Mouse (Mus musculus) embryonic facial prominence, embryonic 12.5 days (tissue): ENCODE data around the gene Btbd3. TPM values are rescaled to one million over a fixed set of nuclear protein-coding genes. Genes with fewer than 3 reads are reported as not detected.

Experiments
- ATAC-seq: fragments of 200-750 bp; cut with Nextera tagmentation; 2 replicates; pipeline ENCODE4 v1.8.0; 2017; ENCODE audit not compliant: insufficient number of reproducible peaks, insufficient read depth, low FRiP score, low TSS enrichment
- H3K27ac ChIP-seq: fragments of 300-500 bp; sonication (generic); 2 replicates; pipeline ENCODE4 v1.5.1; 2016; ENCODE audit warnings: mild to moderate bottlenecking
- H3K27me3 ChIP-seq: fragments of 300-500 bp; sonication (generic); 2 replicates; pipeline ENCODE4 v1.6.1; 2016; ENCODE audit warnings: mild to moderate bottlenecking, moderate library complexity
- H3K36me3 ChIP-seq: fragments of 300-500 bp; sonication (generic); 2 replicates; pipeline ENCODE4 v1.6.1; 2016; ENCODE audit warnings: mild to moderate bottlenecking
- H3K4me1 ChIP-seq: fragments of 300-500 bp; sonication (generic); 2 replicates; pipeline ENCODE4 v1.6.1; 2016
- H3K4me2 ChIP-seq: fragments of 300-500 bp; sonication (generic); replicated peaks from 2 replicates; pipeline ENCODE4 v1.6.1; 2016; ENCODE audit warnings: mild to moderate bottlenecking, moderate library complexity
- H3K4me3 ChIP-seq: fragments of 300-500 bp; sonication (generic); 2 replicates; pipeline ENCODE4 v1.5.1; 2016; ENCODE audit warnings: mild to moderate bottlenecking
- H3K9ac ChIP-seq: fragments of 300-500 bp; sonication (generic); 2 replicates; pipeline ENCODE4 v1.6.1; 2016; ENCODE audit warnings: mild to moderate bottlenecking, moderate library complexity
- H3K9me3 ChIP-seq: fragments of 300-500 bp; sonication (generic); 2 replicates; pipeline ENCODE4 v1.6.1; 2016; ENCODE audit warnings: mild to moderate bottlenecking, moderate library complexity
- WGBS: fragments of 180-500 bp; shearing (Covaris S2); methylation state at CpG from one replicate; pipeline ENCODE4 v1.1.7; 2016; 5-methylcytosine and 5-hydroxymethylcytosine counted together
- polyA plus RNA-seq: library from polyadenylated mRNA; unstranded; fragments of >200 nt; fragmentation: Nextera tagmentation; extraction: Ambion mirVana; gene quantifications from 2 replicates; pipeline ENCODE4 v1.2.1, GENCODE M21; 2016

The Btbd3 gene
- polyA plus RNA-seq, 1 experiment from 2014 or later: 16.9 TPM

DNA sequence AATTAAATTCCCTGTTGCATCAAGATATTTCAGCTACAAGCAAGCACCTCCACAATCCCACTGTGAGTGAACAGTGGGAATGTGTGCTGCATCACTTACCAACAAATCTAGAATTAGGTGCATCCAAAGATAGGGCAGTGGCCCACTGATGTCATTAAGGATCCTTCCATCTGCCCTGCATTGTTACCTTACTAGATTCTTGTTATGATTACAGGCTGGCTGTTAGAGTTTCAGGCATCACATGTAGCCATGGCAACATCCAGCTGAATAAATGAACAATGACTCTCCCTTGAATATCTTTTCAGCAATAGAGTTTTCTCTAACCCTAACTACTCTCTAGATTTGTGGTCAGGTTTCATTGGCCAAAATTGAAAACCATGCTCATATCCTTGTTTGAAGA is 150.3 kb downstream of the Btbd3 start:
- Histone ChIP-seq H3K36me3 (no peaks in the 10 kb centered on the region), H3K27ac (no peak overlapping the region), H3K9ac (no peak overlapping the region), H3K4me3 (no peak overlapping the region), H3K9me3 (no peaks in the 10 kb centered on the region), H3K4me2 (no peak overlapping the region), H3K27me3 (no peaks in the 10 kb centered on the region), H3K4me1 (peaks cover 11% of the 10 kb centered on the region)
- no peak for ATAC-seq

GRCm38 (mm10) chr2:138412537-138412936 is 156.2 kb downstream of the Btbd3 start:
- Histone ChIP-seq H3K9me3 (no peaks in the 10 kb centered on the region), H3K27ac (peak overlapping the region; percentile 69; the same call in 1 of the 2 replicates), H3K4me1 (peaks cover 8% of the 10 kb centered on the region; the same call in 1 of the 2 replicates), H3K4me3 (no peak overlapping the region), H3K4me2 (no peak overlapping the region), H3K27me3 (no peaks in the 10 kb centered on the region), H3K9ac (no peak overlapping the region), H3K36me3 (no peaks in the 10 kb centered on the region)
- ATAC-seq: no peak
- 13% methylated on average over 5 of the region's 5 CpGs for WGBS

DNA sequence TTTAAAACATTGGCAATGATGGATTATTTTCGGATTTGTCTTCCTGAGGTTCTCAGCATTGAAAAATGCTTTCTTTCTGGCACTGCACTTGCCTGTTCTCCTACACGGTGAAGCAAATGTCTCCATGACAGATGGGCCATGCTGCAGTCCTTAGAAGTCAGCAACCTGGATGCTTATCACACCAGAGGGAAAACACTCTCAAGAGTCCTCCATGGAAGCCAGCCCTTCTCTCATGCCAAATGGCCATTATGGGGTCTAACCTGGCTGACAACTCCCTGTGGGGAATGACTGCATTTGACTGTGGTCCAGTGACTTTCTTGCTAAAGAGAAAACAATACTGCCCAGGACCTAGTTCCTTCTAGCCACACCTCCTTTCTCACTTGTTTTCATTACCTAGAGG is 166.0 kb downstream of the Btbd3 start:
- Histone ChIP-seq H3K4me1 (no peaks in the 10 kb centered on the region), H3K36me3 (no peaks in the 10 kb centered on the region), H3K9me3 (no peaks in the 10 kb centered on the region), H3K4me3 (no peak overlapping the region), H3K27me3 (no peaks in the 10 kb centered on the region), H3K9ac (no peak overlapping the region), H3K4me2 (no peak overlapping the region), H3K27ac (no peak overlapping the region)
- whole genome bisulfite sequencing: 81% methylated on average over 2 of the region's 2 CpGs
- no peak; the same call in 1 of the 2 replicates for ATAC-seq

- no peak for ATAC-seq
- 40% methylated on average over 2 of the region's 2 CpGs for WGBS
- H3K27ac ChIP-seq: no peak overlapping the region
These were observed 175.6 kb downstream of the Btbd3 start for GRCm38 (mm10) chr2:138431991-138432390.

DNA sequence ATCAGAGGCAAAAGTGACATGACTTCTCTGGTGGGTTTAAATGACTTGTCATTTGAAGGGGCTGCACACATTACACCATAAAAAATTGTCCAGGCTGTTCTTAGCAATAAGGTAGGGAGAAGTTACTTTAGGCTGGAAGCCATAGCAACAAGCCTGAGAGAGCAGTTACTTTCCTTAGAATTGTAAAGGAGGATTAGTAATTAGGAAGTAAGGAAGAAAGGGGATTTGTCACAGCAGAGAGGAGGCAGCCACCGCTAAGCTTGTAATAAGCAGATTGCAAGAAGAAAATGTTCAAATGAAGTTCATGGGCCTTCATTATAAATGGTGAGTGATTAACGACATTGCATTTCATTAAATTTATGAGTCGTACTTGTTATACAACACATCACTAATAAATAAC is 190.1 kb downstream of the Btbd3 start:
- ATAC-seq: no peak
- no peaks in the 10 kb centered on the region for H3K36me3 ChIP-seq
- no peak overlapping the region for H3K27ac ChIP-seq
- H3K9me3 ChIP-seq: no peaks in the 10 kb centered on the region
- no peak overlapping the region for H3K4me3 ChIP-seq
- H3K4me2 ChIP-seq: no peak overlapping the region
- H3K27me3 ChIP-seq: no peaks in the 10 kb centered on the region
- WGBS: 49% methylated on average over 3 of the region's 3 CpGs
- no peak overlapping the region for H3K9ac ChIP-seq
- H3K4me1 ChIP-seq: no peaks in the 10 kb centered on the region

More at GRCm38 (mm10) chr2:138431991-138432390, 175.6 kb downstream of the Btbd3 start:
- Histone ChIP-seq H3K4me2 (no peak overlapping the region), H3K4me1 (no peaks in the 10 kb centered on the region; the same call in 1 of the 2 replicates), H3K27me3 (no peaks in the 10 kb centered on the region), H3K4me3 (no peak overlapping the region), H3K9ac (no peak overlapping the region), H3K9me3 (no peaks in the 10 kb centered on the region), H3K36me3 (no peaks in the 10 kb centered on the region)

- H3K4me2 ChIP-seq: no peak overlapping the region
- H3K9ac ChIP-seq: no peak overlapping the region
- H3K9me3 ChIP-seq: no peaks in the 10 kb centered on the region
- no peaks in the 10 kb centered on the region for H3K27me3 ChIP-seq
- no peaks in the 10 kb centered on the region for H3K36me3 ChIP-seq
- ATAC-seq: no peak
- WGBS: 73% methylated on average over 7 of the region's 7 CpGs
- H3K27ac ChIP-seq: no peak overlapping the region
- H3K4me3 ChIP-seq: no peak overlapping the region
- no peaks in the 10 kb centered on the region for H3K4me1 ChIP-seq
These were observed 190.6 kb downstream of the Btbd3 start for GRCm38 (mm10) chr2:138446943-138447342.

GRCm38 (mm10) chr2:138447681-138448080 is 191.3 kb downstream of the Btbd3 start:
- Histone ChIP-seq H3K4me3 (no peak overlapping the region), H3K27ac (no peak overlapping the region), H3K9ac (no peak overlapping the region), H3K4me2 (no peak overlapping the region), H3K9me3 (no peaks in the 10 kb centered on the region), H3K27me3 (no peaks in the 10 kb centered on the region), H3K4me1 (no peaks in the 10 kb centered on the region), H3K36me3 (no peaks in the 10 kb centered on the region)
- ATAC-seq: no peak
- WGBS: 96% methylated on average over 3 of the region's 3 CpGs

DNA sequence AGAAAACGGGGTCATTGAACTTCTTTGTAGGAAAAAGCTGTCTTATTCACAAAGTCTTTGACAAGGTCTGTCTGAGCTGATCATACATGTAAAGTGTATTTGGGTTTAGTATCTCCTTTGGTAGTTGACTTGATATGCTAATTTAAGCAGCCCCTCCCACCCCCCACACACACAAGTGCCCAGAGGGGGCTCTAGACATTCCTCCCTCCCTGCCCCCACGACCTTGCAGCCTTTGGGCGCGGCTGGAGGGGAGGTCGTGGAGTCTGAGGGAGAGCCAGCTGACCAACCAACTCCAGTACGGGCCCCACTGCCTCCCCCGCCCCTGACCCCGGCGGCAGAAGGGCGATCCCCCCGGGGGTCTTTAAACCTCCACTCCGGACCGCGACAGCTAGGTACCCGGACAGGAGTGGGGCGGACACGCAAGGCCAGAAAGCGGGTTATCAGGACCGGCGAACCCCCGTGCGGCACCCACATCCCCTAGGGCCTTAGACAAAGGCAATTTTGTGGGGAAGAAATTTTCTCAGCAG is 211.7 kb downstream of the Btbd3 start:
- 63% methylated on average over 20 of the region's 22 CpGs for WGBS
- Histone ChIP-seq H3K27ac (no peak overlapping the region), H3K4me1 (no peaks in the 10 kb centered on the region), H3K9me3 (no peaks in the 10 kb centered on the region), H3K36me3 (no peaks in the 10 kb centered on the region), H3K4me3 (no peak overlapping the region), H3K9ac (no peak overlapping the region), H3K27me3 (no peaks in the 10 kb centered on the region), H3K4me2 (no peak overlapping the region)
- ATAC-seq: no peak

DNA sequence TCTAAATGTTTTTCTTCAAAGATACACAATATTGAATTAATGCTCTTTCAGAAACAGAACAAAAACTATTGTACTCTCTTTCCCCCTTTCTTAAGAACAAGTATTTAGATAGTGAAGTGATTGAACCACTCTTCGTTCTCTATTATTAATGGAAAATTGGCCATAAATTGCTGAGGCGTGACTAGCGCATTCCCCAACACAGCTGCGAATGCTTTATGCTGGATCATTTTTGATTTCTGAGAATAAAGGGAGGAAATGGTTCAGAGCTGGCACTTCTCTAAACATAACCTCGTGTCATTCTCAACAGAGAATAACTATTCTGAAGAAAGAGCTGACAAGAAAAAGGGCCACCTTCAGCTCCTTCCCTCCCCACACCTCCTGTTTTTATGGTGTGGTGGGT is 217.0 kb downstream of the Btbd3 start:
- no peak overlapping the region for H3K4me3 ChIP-seq
- no peaks in the 10 kb centered on the region for H3K36me3 ChIP-seq
- ATAC-seq: no peak
- WGBS: 77% methylated on average over 5 of the region's 5 CpGs
- H3K27me3 ChIP-seq: no peaks in the 10 kb centered on the region
- no peaks in the 10 kb centered on the region for H3K9me3 ChIP-seq
- no peak overlapping the region for H3K9ac ChIP-seq
- H3K4me1 ChIP-seq: no peaks in the 10 kb centered on the region
- H3K27ac ChIP-seq: no peak overlapping the region
- H3K4me2 ChIP-seq: no peak overlapping the region

DNA sequence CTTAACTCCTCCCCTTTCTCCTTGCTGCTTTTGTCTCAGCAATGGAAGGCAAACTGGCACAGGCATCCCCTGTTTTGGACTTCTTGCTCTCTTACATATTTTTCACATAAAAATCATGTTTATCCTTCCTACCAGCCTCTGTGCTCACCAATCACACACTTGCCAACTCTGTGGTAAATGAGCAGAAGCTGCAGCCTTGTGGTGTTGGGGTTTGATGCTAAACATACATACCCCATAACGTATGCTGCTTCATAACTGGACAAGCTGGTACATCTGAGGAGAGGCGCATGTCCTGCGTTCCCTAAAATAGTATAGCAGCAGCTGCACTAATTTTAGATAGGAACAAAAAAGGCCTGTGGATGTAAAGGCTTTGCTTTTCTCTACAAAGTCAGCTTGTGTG is 220.1 kb downstream of the Btbd3 start:
- no peaks in the 10 kb centered on the region for H3K27me3 ChIP-seq
- no peak overlapping the region for H3K27ac ChIP-seq
- H3K4me1 ChIP-seq: no peaks in the 10 kb centered on the region
- H3K4me2 ChIP-seq: no peak overlapping the region
- H3K36me3 ChIP-seq: no peaks in the 10 kb centered on the region
- no peaks in the 10 kb centered on the region for H3K9me3 ChIP-seq
- 89% methylated on average over 3 of the region's 3 CpGs for WGBS
- no peak for ATAC-seq
- no peak overlapping the region for H3K9ac ChIP-seq
- H3K4me3 ChIP-seq: no peak overlapping the region

- Histone ChIP-seq H3K9me3 (no peaks in the 10 kb centered on the region), H3K36me3 (no peaks in the 10 kb centered on the region), H3K9ac (no peak overlapping the region), H3K27me3 (no peaks in the 10 kb centered on the region), H3K4me1 (no peaks in the 10 kb centered on the region), H3K4me3 (no peak overlapping the region), H3K4me2 (no peak overlapping the region), H3K27ac (no peak overlapping the region)
- no peak for ATAC-seq
- 93% methylated on average over 5 of the region's 5 CpGs for WGBS
These were observed 220.9 kb downstream of the Btbd3 start for GRCm38 (mm10) chr2:138477278-138477677.

DNA sequence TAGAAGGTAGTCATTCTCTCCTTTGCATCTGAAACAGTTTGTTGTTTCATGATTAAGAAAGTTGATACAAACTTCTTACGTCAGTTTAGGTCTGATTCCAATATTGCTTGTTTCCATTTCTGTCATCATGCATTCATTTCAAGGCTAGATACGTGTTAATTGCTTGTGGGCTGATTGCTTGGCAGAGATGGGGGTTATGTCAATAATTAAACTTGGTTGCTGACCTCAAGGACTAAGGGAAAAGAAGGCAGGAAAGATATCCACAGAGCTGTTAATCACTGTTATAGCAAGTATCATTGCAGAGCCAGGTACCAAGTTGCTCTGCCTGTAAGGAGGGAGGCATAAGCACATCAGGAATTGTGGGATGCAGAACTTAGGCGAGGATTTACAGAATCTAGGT is 226.2 kb downstream of the Btbd3 start:
- H3K4me3 ChIP-seq: no peak overlapping the region
- H3K4me2 ChIP-seq: no peak overlapping the region
- H3K9ac ChIP-seq: no peak overlapping the region
- H3K27ac ChIP-seq: no peak overlapping the region
- no peaks in the 10 kb centered on the region for H3K9me3 ChIP-seq
- no peaks in the 10 kb centered on the region for H3K4me1 ChIP-seq
- 62% methylated on average over 3 of the region's 3 CpGs for WGBS
- no peaks in the 10 kb centered on the region for H3K36me3 ChIP-seq
- H3K27me3 ChIP-seq: no peaks in the 10 kb centered on the region
- no peak for ATAC-seq

DNA sequence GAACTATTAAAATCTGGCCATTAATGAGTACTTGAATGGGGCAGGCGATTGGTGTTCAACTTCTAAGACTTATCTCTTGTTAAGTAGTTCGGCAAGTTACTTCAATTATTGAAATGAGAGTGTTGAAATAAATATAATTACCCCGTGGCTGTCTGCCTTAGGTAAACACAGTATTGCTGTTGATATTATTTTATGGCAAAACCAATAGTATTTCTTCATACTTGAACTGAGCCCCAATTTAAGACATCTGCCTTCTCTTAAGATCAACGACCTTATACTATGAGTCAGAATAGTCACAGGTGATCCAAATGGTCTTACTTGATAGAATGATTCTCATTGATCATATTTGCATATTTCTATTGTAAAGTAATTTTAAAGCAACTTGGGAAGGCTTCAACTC is 228.5 kb downstream of the Btbd3 start:
- no peak overlapping the region for H3K27ac ChIP-seq
- no peak overlapping the region for H3K9ac ChIP-seq
- no peak overlapping the region for H3K4me2 ChIP-seq
- no peaks in the 10 kb centered on the region for H3K36me3 ChIP-seq
- H3K27me3 ChIP-seq: no peaks in the 10 kb centered on the region
- ATAC-seq: no peak
- 80% methylated on average over 4 of the region's 4 CpGs for WGBS
- H3K4me1 ChIP-seq: no peaks in the 10 kb centered on the region
- H3K4me3 ChIP-seq: no peak overlapping the region
- no peaks in the 10 kb centered on the region for H3K9me3 ChIP-seq
